Mouse (Mus musculus) left cerebral cortex, adult 2 months (tissue): ENCODE results near the gene Srek1ip1. TPM values are rescaled to one million over a fixed set of nuclear protein-coding genes. Genes with fewer than 3 reads are reported as not detected.

Experiments
- DNase-seq, 2 experiments: peaks; one replicate each; pipeline ENCODE4 v3.0.0; 2021 to 2022; ENCODE audit warnings: low spot score in 2 of 2, mixed read lengths in 1 of 2; ENCODE audit errors: extremely low spot score in 1 of 2
- H3K27ac ChIP-seq: fragments of 200-600 bp; 2 replicates; pipeline ENCODE4 v1.8.1; 2022
- H3K4me3 ChIP-seq: fragments of 200-600 bp; 2 replicates; pipeline ENCODE4 v1.8.1; 2022
- CTCF ChIP-seq: fragments of 200-600 bp; IDR thresholded peaks from 2 replicates; pipeline ENCODE4 v1.8.1; 2022; ENCODE audit warnings: antibody characterized with exemption, mild to moderate bottlenecking, moderate library complexity
- intact Hi-C: fragments of 180-260 bp; cut with DNase I; formaldehyde crosslinking; loops from one replicate; pipeline ENCODE4 v1.15.1; 2025
- total RNA-seq, 2 experiments: library from RNA; stranded (reverse); gene quantifications; 2 replicates each; pipeline ENCODE4 v1.2.3; 2021

Gene Srek1ip1
- total RNA-seq, 2 experiments from 2014 or later = 18.9 to 19.3 TPM

DNA sequence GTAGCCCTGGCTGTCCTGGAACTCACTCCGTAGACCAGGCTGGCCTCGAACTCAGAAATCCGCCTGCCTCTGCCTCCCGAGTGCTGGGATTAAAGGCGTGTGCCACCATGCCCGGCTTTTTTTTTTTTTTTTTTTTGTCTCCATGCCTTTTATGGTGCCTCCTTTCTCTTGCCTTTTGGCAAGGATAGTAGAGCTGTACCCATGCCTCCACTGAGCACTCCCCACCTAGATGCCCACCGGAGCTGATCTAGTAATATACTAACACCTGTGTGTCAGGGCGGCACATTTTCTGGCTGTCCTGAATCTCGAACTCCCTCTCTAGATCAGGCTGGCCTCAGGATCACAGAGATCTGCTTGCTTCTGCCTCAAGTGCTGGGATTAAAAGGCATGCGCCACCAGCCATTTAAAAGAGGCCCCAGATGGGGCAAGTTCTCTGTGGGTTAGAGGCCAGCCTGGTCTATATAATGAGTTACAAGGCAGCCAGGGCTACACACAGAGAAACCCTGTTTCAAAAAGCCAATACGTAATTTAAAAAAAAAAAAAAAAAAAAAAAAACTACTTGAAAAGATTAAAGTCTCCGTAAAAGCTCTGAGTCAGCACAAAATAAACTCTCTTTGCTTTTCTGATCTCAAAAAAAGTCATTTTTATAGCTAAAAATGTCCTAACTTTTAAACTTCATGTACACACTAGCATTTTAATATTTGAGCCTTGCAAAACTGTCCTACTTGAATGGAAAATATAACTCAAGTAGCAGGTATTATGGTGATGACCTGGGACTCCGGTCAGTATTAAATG, 51.2 kb downstream of the Srek1ip1 start:
- no peak for TF ChIP-seq CTCF
- Histone ChIP-seq H3K27ac (no peak overlapping the region), H3K4me3 (no peak overlapping the region)
- DNase-seq = no peak
- intact Hi-C loops = no loop called here

- intact Hi-C loops = no loop called here
- TF ChIP-seq CTCF = no peak
- DNase-seq = no peak
- H3K4me3 ChIP-seq = no peak overlapping the region
- H3K27ac ChIP-seq = no peak overlapping the region
Measured at GRCm38 (mm10) chr13:104853645-104854044, 61.4 kb downstream of the Srek1ip1 start.

DNA sequence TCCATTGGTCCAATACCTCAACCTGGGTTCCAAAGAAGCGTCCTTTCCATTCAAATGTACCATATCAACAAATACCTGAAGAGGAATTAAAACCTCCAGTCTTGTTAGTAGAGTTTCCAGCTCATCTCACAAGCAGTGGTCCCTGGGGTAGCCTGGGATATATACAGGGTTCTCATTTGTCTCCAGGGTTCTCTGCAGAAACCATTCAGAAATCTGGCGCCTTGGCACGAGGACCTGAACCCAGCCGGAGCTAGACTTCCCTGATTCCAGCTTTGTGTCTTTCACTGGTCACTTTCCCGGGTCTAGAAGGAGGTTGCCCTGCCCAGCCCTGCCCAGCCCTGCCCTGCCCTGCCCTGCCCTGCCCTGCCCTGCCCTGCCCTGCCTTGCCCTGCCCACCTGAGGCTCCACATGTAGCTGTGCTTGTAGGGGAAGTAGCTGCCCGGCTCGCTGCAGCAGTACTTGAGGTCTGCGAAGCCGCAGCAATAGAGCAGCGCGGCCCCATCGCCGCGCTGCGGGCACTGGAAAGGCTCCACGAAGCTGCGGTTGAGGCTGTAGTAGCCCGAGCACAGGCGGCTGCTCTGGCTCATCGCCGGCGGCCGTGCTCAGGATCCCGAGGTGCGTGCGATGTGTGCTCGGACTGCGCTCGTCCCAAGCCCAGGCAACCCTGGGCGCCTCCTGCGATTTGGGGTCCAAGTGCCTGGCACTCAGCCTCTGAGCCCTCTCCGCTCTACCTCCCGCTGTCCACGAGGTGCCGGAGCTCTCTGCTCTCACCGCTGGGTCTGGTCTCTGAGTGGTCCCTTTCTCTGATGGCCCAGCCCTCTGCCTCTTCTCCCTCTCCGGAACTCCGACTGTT, 71.1 kb downstream of the Srek1ip1 start, which contains the start of gene Shisal2b:
TSS of gene Shisal2b (minus strand) at position 767 of the 853 bp plus-strand sequence.
- Histone ChIP-seq H3K4me3 (peak within 1 kb of the TSS; percentile 50), H3K27ac (no peak within 1 kb of the TSS)
- TF ChIP-seq CTCF = no peak
- DNase-seq = peak; percentile 11 to 24
- intact Hi-C loops = no loop called here

- no peak for DNase-seq
- TF ChIP-seq CTCF = no peak
- H3K4me3 ChIP-seq = no peak overlapping the region
- intact Hi-C loops = no loop called here
- no peak overlapping the region for H3K27ac ChIP-seq
Measured at GRCm38 (mm10) chr13:104866726-104867125, 74.4 kb downstream of the Srek1ip1 start.

DNA sequence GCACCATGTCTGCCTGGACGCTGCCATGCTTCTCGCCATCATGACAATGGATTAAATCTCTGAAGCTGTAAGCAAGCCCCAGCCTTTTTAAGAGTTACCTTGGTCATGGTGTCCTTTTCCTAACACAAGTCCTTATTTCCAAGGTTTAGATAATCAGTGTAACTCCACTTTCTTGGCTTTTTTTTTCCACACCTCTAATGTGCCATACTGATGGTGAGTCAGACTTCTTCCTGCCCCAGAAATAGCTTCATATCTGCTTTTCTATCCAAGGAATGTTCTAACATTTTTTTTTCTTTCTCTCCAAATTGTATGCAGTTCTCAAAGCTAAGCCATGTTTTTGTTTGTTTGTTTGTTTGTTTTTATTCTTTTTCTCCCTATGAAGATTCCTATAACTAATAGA, 77.6 kb downstream of the Srek1ip1 start:
- no peak overlapping the region for H3K4me3 ChIP-seq
- DNase-seq = no peak
- TF ChIP-seq CTCF = no peak
- H3K27ac ChIP-seq = no peak overlapping the region
- intact Hi-C loops = no loop called here

- Histone ChIP-seq H3K4me3 (no peak overlapping the region), H3K27ac (no peak overlapping the region)
- intact Hi-C loops = no loop called here
- DNase-seq = no peak
- no peak for TF ChIP-seq CTCF
Measured at GRCm38 (mm10) chr13:104878508-104878907, 86.2 kb downstream of the Srek1ip1 start.

- TF ChIP-seq CTCF = no peak
- Histone ChIP-seq H3K27ac (no peak overlapping the region), H3K4me3 (no peak overlapping the region)
- DNase-seq = no peak
- intact Hi-C loops = no loop called here
Measured at GRCm38 (mm10) chr13:104883566-104884249, 91.4 kb downstream of the Srek1ip1 start.

DNA sequence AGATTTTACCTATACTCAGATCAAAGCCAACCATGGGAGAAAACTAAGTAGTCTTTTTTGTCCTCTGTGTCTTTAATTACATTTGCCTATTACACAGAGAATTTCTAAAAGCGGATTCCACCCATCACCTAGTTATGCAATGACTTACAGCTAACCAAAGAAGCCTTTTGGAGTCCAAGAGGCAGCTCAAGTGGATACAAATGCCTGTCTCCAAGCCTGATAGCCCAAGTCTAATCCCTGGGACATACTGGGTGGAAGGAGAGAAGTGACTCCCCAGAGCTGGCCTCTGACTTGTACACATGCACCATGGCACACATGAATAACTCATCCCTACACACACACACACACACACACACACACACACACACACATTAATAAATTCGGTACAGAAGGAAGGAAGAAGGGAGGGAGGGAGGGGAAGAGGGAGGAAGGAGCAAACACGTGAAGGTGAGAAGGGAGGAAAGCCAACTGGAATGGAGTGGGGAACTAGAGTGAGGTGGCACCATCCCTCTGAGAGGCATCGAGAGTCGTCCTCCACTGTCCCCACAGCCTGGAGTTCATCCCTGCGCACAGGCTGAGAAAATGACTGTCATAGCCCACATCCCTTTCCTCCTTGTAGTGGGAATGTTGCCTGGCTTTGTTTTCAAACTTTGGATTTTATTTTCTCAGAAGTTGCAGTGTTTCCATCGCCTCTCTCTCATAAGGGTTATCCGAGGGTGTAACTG, 94.2 kb downstream of the Srek1ip1 start:
- no peak overlapping the region for H3K4me3 ChIP-seq
- intact Hi-C loops = no loop called here
- DNase-seq = no peak

More for the DNA sequence above, 94.2 kb downstream of the Srek1ip1 start:
- TF ChIP-seq CTCF = no peak
- no peak overlapping the region for H3K27ac ChIP-seq

Other genes starting within 250 kb of the Srek1ip1 start
- 10 to 100 TPM; 18.9 to 25.1 TPM for gene Cwc27, start 24.7 kb downstream of the Srek1ip1 start, total RNA-seq
- under 1 TPM; 0.26 to 0.27 TPM for gene Shisal2b, start 71.4 kb downstream of the Srek1ip1 start, total RNA-seq